Mouse (Mus musculus): ENCODE measurements around the gene Smim5. TPM values are rescaled to one million over a fixed set of nuclear protein-coding genes. Genes with fewer than 3 reads are reported as not detected.
A peak's percentile ranks its signal among the peaks of the same experiment; 100 is the strongest.

The Smim5 gene
- polyA plus RNA-seq, 1 experiment from 2014 or later = 23.0 TPM

DNA sequence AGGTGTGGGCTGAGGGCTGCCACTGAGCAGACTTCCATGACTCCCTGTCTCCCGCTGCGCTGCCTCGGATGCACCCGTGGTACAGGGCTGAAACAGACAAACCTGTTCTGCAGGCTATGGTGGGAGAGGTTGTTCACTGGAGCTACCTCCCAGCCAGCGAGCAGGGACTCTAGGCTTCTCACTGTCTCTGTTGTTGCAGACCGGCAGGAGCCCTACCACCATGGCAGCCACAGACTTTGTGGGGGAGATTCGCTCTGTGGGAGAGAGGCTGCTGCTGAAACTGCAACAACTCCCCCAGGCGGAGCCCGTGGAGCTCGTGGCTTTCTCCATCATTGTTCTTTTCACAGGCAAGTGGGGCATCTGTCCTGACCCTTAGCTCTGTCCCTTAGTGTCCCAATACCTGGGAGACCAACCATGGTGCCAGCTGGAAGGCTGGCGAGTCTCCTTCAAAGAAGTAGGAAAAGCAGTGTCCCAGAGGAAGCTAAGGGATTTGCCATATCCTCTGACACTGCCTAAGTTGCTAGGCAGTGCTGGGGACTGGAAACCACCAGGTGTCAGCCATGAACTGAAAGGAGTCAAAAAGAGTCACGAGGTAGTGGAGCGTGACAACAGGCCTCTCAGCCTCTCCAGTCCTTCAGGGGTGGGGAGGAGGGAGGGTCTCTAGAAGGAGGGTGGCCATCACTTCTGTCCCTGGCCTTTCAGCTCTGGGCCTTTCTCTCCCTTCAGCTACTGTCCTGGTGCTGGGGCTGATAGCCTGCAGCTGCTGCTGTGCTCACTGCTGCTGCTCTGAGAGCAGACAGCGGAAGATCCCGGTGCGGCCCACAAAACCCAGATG lies 5.4 kb downstream of the Smim5 start:
- H3K9ac ChIP-seq = peak overlapping the region; percentile 2; the same call in 1 of the 2 replicates
- ATAC-seq (ENCODE audit: insufficient number of reproducible peaks, low FRiP score, low TSS enrichment, low read depth) = peak; percentile 45
- 40% methylated on average over 16 of the region's 16 CpGs for WGBS

DNA sequence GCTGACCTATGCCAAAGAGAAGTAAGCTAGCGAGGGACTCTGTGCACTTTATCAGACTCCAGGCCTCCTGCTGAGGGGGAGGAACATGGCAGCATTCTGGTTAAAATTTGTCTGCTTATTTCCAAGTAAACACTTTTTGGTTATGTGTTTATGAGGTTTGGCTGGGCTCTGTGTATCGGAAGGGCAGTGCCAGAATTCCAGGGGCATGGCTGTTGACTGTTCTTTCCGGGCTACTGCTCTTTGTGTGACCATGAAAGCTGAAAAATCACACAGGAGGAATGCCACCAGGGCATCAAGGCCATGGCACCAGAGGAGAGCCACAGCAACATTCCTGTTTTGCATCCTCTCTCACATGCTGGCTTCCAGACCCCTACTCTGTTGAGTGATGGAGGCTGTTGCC lies 6.3 kb downstream of the Smim5 start:
- Histone ChIP-seq H3K4me1 (peaks cover 44% of the 10 kb centered on the region), H3K36me3 (peaks cover 6% of the 10 kb centered on the region; the same call in 1 of the 2 replicates), H3K4me2 (replicated peaks) (0 out of 2 replicates have a peak overlapping the region, but pooled peaks have one; percentile 29), H3K4me3 (replicated peaks) (no peak overlapping the region), H3K27me3 (no peaks in the 10 kb centered on the region), H3K9me3 (replicated peaks) (no peaks in the 10 kb centered on the region), H3K27ac (replicated peaks) (peak overlapping the region; percentile 80; the same call in 1 of the 2 replicates), H3K9ac (peak overlapping the region; percentile 2; the same call in 1 of the 2 replicates)
- WGBS = 65% methylated on average over 3 of the region's 3 CpGs
- no peak for ATAC-seq (ENCODE audit: insufficient number of reproducible peaks, low FRiP score, low TSS enrichment, low read depth)

More for the DNA sequence above, 5.4 kb downstream of the Smim5 start:
- no peaks in the 10 kb centered on the region for H3K9me3 ChIP-seq (replicated peaks)
- no peaks in the 10 kb centered on the region for H3K27me3 ChIP-seq
- peaks cover 6% of the 10 kb centered on the region; the same call in 1 of the 2 replicates for H3K36me3 ChIP-seq
- peaks cover 54% of the 10 kb centered on the region for H3K4me1 ChIP-seq
- H3K27ac ChIP-seq (replicated peaks) = peak overlapping the region; percentile 80
- H3K4me2 ChIP-seq (replicated peaks) = peak overlapping the region; percentile 29
- H3K4me3 ChIP-seq (replicated peaks) = peak overlapping the region; percentile 5; the same call in 1 of the 2 replicates

DNA sequence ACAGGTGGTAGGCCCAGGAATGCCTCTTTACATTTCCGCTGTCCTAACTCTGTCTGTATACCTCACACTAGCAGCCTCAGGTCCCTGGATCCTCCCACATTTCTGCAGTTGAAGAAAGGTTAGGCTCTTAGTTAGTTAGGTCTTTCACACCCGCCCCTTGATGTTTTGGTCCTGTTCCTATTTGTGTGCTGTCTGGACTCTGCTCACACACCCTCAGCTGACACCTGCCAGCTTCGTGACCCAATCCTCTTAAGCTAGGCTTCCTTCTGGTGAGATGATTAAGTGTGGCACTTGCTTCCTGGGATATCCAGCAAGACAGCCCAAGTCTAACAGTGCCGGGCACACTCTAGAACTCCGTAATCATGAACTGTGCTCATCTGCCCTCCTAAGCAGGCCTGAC lies 6.8 kb downstream of the Smim5 start:
- Histone ChIP-seq H3K4me3 (replicated peaks) (no peak overlapping the region), H3K27me3 (no peaks in the 10 kb centered on the region), H3K9ac (no peak overlapping the region), H3K4me1 (peaks cover 40% of the 10 kb centered on the region), H3K9me3 (replicated peaks) (no peaks in the 10 kb centered on the region), H3K4me2 (replicated peaks) (0 out of 2 replicates have a peak overlapping the region, but pooled peaks have one; percentile 29), H3K27ac (replicated peaks) (peak overlapping the region; percentile 29; the same call in 1 of the 2 replicates), H3K36me3 (peaks cover 6% of the 10 kb centered on the region; the same call in 1 of the 2 replicates)
- 79% methylated on average over 5 of the region's 5 CpGs for WGBS
- ATAC-seq (ENCODE audit: insufficient number of reproducible peaks, low FRiP score, low TSS enrichment, low read depth) = no peak

DNA sequence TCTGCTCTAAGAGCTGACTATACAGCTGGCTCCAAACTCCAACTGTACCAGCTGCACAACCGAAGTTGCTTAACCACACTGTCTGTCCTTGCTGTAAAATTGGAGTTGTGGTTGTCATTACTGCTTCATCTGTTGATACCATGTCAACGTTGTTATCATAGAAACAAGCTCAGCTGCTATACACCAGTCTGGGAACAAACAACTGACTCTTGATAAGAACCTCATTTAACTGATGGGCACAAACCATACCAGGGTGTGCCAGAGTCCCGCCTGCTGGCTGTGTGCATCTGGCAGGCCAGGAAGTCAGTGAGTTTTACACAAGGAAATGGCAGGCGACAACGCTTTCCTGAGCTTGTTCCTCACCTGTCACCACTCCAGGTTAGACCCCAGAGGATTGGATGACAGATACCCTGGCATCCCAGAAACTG lies 11.4 kb downstream of the Smim5 start:
- Histone ChIP-seq H3K9ac (no peak overlapping the region), H3K4me1 (peaks cover 1% of the 10 kb centered on the region; the same call in 1 of the 2 replicates), H3K36me3 (peaks cover 26% of the 10 kb centered on the region; the same call in 1 of the 2 replicates), H3K27me3 (no peaks in the 10 kb centered on the region), H3K4me3 (replicated peaks) (no peak overlapping the region), H3K4me2 (replicated peaks) (no peak overlapping the region), H3K9me3 (replicated peaks) (no peaks in the 10 kb centered on the region), H3K27ac (replicated peaks) (no peak overlapping the region)
- WGBS = 83% methylated on average over 5 of the region's 5 CpGs
- no peak for ATAC-seq (ENCODE audit: insufficient number of reproducible peaks, low FRiP score, low TSS enrichment, low read depth)

DNA sequence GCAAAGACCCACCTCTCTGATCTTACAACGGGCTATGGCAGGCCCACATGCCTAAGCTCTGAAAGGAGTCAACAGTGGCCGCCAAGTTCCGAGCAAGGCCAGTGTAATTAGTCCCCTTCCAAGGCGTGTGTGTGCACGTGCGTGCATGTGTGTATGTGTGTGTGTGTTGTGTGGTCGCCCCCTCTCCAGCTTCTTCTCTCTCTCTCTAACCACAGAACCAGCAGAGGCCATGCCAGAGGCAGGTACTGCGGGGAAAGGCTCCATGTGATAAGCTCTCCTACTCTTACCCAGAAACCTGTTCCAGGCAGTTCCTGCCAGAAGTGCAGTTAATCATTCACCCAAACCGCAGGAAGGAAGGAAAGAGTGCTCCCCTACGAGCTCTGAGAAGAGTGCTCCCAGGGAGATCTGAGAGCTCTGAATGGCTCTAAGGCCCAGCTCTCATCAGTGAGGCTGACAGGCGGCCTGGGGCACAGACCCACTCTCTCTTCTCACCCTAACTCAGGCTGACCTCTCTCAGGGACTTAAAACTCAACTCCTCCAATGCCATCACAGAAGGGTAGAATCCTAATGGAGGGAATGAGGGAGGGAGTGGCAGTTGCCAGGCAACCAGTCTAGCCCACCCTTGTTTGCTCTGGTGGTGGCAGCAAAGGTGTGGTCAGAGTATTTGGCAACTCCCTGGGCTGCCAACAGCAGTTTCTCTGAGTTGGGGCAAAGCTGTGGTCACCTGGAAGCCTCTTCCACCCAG lies 12.0 kb downstream of the Smim5 start, which contains the start of gene Smim6:
Gene Smim6, plus strand, starts transcription at position 386 of the 745 bp plus-strand sequence.
- H3K9ac ChIP-seq = no peak within 1 kb of the TSS
- no peak for ATAC-seq (ENCODE audit: insufficient number of reproducible peaks, low FRiP score, low TSS enrichment, low read depth)
- 68% methylated on average over 11 of the region's 11 CpGs for WGBS
- H3K27me3 ChIP-seq = no peaks in the 10 kb centered on the region
- no peaks in the 10 kb centered on the region for H3K9me3 ChIP-seq (replicated peaks)
- H3K4me1 ChIP-seq = no peaks in the 10 kb centered on the region
- no peak within 1 kb of the TSS for H3K4me3 ChIP-seq (replicated peaks)
- 0 out of 2 replicates have a peak within 1 kb of the TSS, but pooled peaks have one; percentile 1 for H3K27ac ChIP-seq (replicated peaks)
- no peak within 1 kb of the TSS for H3K4me2 ChIP-seq (replicated peaks)
- H3K36me3 ChIP-seq = peaks cover 30% of the 10 kb centered on the region; the same call in 1 of the 2 replicates

DNA sequence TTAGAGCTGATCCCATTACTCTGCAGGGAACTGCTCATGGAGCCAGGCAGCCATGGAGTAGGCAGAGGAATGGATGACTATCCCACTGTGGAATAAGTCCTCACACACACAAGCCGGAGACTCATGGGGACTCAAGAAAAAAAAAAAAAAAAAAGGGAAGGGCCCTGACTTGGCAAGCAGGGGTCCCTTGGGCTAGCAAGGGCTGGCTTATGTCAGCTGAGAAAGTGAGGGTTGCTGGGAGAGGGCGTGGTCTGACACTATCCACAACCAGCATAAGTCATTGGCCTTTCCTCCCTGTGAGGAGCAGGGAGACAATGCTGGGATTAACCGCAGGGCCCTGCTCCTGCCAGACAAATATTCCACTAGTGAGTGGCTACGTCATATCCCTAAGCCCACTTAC lies 16.8 kb downstream of the Smim5 start:
- Histone ChIP-seq H3K9ac (no peak overlapping the region), H3K27ac (replicated peaks) (no peak overlapping the region), H3K4me1 (no peaks in the 10 kb centered on the region), H3K36me3 (peaks cover 36% of the 10 kb centered on the region; the same call in 1 of the 2 replicates), H3K4me3 (replicated peaks) (no peak overlapping the region), H3K4me2 (replicated peaks) (no peak overlapping the region), H3K9me3 (replicated peaks) (no peaks in the 10 kb centered on the region), H3K27me3 (no peaks in the 10 kb centered on the region)
- ATAC-seq (ENCODE audit: insufficient number of reproducible peaks, low FRiP score, low TSS enrichment, low read depth) = no peak
- WGBS = 90% methylated on average over 4 of the region's 4 CpGs

DNA sequence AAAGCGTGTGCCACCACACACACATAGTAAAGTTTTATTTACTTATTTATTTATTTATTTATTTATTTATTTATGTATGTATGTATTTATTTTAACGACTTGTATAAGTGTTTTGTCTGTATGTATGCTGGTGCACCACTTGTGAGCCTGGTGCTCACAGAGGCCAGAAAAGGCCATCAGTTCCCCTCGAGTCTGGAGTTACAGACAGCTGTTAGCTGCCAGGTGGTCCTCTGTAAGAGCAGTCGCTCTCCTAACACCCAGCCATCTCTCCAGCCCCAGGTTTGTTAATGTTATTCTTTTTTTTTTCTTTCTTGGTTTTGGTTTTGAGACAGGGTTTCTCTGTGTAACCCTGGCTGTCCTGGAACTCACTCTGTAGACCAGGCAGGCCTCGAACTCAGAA lies 18.9 kb downstream of the Smim5 start:
- ATAC-seq (ENCODE audit: insufficient number of reproducible peaks, low FRiP score, low TSS enrichment, low read depth) = no peak
- no peaks in the 10 kb centered on the region for H3K4me1 ChIP-seq
- 82% methylated on average over 5 of the region's 5 CpGs for WGBS
- no peak overlapping the region for H3K27ac ChIP-seq (replicated peaks)
- H3K4me3 ChIP-seq (replicated peaks) = no peak overlapping the region
- no peaks in the 10 kb centered on the region for H3K9me3 ChIP-seq (replicated peaks)
- no peak overlapping the region for H3K9ac ChIP-seq
- no peak overlapping the region for H3K4me2 ChIP-seq (replicated peaks)
- H3K27me3 ChIP-seq = no peaks in the 10 kb centered on the region
- peaks cover 44% of the 10 kb centered on the region for H3K36me3 ChIP-seq

DNA sequence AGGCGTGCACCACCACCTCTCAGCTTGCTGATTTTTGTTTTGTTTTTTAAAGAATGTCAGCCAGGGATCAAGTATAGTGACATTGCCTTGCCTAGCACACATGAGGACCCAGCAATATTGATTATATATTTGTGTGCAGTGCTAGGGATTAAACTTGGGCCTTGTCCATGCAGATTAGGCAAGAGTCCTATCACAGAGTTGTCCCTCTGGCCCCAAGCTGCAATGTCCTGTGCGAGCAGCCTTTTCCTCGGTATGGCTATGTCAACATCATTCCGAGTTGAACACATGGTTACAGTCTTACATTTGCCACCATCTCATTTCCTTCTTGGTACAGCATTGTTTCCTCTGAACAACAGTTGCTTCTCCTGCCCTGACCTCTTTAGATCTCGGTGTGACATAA lies 19.3 kb downstream of the Smim5 start:
- no peak overlapping the region for H3K4me3 ChIP-seq (replicated peaks)
- H3K36me3 ChIP-seq = peaks cover 46% of the 10 kb centered on the region
- no peaks in the 10 kb centered on the region for H3K27me3 ChIP-seq
- H3K9me3 ChIP-seq (replicated peaks) = no peaks in the 10 kb centered on the region
- no peak for ATAC-seq (ENCODE audit: insufficient number of reproducible peaks, low FRiP score, low TSS enrichment, low read depth)
- no peak overlapping the region for H3K9ac ChIP-seq
- no peak overlapping the region for H3K4me2 ChIP-seq (replicated peaks)
- no peaks in the 10 kb centered on the region for H3K4me1 ChIP-seq
- no peak overlapping the region for H3K27ac ChIP-seq (replicated peaks)
- 89% methylated on average over 5 of the region's 5 CpGs for WGBS

DNA sequence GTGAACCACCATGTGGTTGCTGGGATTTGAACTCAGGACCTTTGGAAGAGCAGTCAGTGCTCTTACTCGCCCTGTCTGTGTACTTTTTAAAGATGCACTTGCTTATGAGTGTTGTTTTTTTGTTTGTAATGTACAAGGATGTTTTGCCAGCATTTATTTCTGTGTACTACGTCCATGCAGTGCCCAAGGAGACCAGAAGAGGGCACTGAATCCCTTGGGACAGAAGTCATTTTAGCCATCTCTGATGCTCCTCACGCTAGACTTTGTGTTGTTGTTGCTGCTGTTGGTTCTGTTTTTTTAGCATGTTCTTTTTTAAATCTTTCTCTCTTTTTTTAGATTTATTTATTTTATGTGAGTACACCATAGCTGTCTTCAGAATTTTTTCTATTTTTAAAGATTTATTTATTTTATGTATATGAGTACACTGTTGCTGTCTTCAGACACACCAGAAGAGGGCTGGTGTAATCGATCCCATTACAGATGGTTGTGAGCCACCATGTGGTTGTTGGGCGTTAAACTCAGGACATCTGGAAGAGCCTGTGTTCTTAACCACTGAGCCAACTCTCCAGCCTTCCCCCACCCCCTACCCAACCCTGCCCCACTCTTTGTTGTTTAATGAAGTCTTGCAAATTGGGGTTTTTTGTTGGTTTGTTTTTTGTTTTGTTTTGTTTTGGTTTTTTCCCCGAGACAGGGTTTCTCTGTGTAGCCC lies 20.5 kb downstream of the Smim5 start:
- H3K4me3 ChIP-seq (replicated peaks) = no peak overlapping the region
- H3K36me3 ChIP-seq = peaks cover 48% of the 10 kb centered on the region
- no peak for ATAC-seq (ENCODE audit: insufficient number of reproducible peaks, low FRiP score, low TSS enrichment, low read depth)
- H3K4me2 ChIP-seq (replicated peaks) = no peak overlapping the region
- no peak overlapping the region for H3K27ac ChIP-seq (replicated peaks)
- H3K27me3 ChIP-seq = no peaks in the 10 kb centered on the region
- H3K9ac ChIP-seq = no peak overlapping the region
- H3K4me1 ChIP-seq = no peaks in the 10 kb centered on the region
- WGBS = 44% methylated on average over 6 of the region's 6 CpGs
- H3K9me3 ChIP-seq (replicated peaks) = no peaks in the 10 kb centered on the region

DNA sequence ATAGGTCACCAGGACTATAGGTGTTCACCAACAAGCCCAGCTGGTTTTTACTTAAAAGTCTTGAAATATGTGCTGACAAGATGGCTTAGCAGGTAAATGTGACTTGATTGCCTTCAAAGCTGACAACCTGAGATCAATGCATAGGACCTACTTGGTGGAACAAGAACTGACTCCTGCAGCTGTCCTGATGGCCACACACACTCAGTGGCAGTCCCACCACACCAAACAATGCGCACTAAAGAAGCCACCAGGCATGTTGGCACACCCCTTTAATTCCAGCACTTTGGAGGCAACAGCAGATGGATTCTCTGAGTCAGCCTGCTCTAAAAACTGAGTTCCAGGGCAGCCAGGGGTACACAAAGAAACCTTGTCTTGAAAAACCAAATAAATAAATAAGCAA lies 22.2 kb downstream of the Smim5 start:
- no peak overlapping the region for H3K9ac ChIP-seq
- 98% methylated on average over 1 of the region's 1 CpGs for WGBS
- ATAC-seq (ENCODE audit: insufficient number of reproducible peaks, low FRiP score, low TSS enrichment, low read depth) = no peak

More for the DNA sequence above, 22.2 kb downstream of the Smim5 start:
- H3K4me2 ChIP-seq (replicated peaks) = no peak overlapping the region
- H3K36me3 ChIP-seq = peaks cover 35% of the 10 kb centered on the region
- no peak overlapping the region for H3K4me3 ChIP-seq (replicated peaks)
- H3K27me3 ChIP-seq = no peaks in the 10 kb centered on the region
- no peaks in the 10 kb centered on the region for H3K4me1 ChIP-seq
- no peaks in the 10 kb centered on the region for H3K9me3 ChIP-seq (replicated peaks)
- H3K27ac ChIP-seq (replicated peaks) = no peak overlapping the region
